10 mouse cellular contexts compared by ENCODE assay signal in the genomic region with DNA sequence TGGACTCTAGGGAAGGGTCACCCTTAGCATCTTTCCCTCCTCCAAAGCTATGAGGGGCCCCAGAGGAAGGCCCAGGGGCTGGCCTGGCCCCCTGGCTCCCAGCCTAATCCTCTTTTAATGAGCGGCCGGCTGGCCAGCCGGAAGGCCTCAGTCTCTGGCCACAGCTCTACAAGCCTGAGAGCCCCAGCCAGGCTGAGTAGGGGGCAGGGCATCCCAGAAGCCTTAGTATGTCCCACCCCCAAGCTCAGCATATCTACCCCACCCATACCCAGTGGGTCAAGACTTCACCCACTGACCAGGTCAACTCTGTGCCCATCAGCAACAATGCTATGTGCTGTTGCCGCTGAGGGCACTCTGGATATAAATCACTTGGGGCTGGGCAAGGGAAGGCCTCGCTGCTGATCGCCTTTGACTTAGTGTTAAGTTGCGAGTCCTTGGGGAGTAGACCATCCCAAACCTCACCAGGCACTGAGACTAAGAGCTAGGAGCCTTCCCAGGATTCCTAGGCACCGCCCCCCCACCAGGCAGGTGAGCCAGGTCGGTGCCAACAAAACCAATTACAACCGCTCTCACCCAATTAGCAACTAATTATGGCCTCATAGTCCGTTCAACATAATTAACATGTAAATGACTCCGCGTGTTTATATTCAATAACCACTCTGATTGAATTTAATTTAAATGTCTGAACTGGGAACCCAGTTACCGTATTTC. TPM values are rescaled to one million over a fixed set of nuclear protein-coding genes. Genes with fewer than 3 reads are reported as not detected.
A peak's percentile ranks its signal among the peaks of the same experiment; 100 is the strongest.
DNase-seq lines count a peak whose midpoint lies in the region; ATAC-seq and TF ChIP-seq lines count a peak whose summit lies in the region.
"Had no signal": no experiment of that assay in that cellular context is flagged by ENCODE, and none has a peak within 500 bp of the region (broad histone marks: within the 10 kb centered on the region; RNA-seq: fewer than 3 reads in every experiment).

No protein-coding gene starts in this region.

- DNase-seq in intestine, embryonic 14.5 days (ENCODE audit: low spot score) = no peak
- DNase-seq in embryo, embryonic 11 days = peak; percentile 58
- DNase-seq in thymus, postnatal 25 days = no peak
- no peak for DNase-seq in spleen, postnatal 4 days (ENCODE audit: low spot score in 2 of 2)

- peaks cover 61% of the 10 kb centered on the region for H3K4me1 ChIP-seq in intestine, embryonic 14.5 days (replicated peaks; ENCODE audit: control insufficient read depth, insufficient read depth, low read length)
- peaks cover 7% of the 10 kb centered on the region; the same call in 1 of the 2 replicates for H3K4me1 ChIP-seq in intestine, postnatal 0 days (replicated peaks; ENCODE audit: control insufficient read depth, insufficient read depth, low read length)
- H3K4me1 ChIP-seq in hindbrain, embryonic 13.5 days (replicated peaks) = peaks cover 90% of the 10 kb centered on the region
- peaks cover 58% of the 10 kb centered on the region for H3K4me1 ChIP-seq in midbrain, embryonic 16.5 days (ENCODE audit: control insufficient read depth, insufficient read depth, low read length)

- H3K4me3 ChIP-seq in intestine, embryonic 14.5 days (ENCODE audit: low read depth, low read length) = 0 out of 2 replicates have a peak overlapping the region, but pooled peaks have one; percentile 6
- H3K4me3 ChIP-seq in intestine, postnatal 0 days (ENCODE audit: low read depth, low read length) = no peak overlapping the region
- no peak overlapping the region; the same call in 1 of the 2 replicates for H3K4me3 ChIP-seq in hindbrain, embryonic 13.5 days
- H3K4me3 ChIP-seq in midbrain, embryonic 16.5 days (ENCODE audit: low read depth, low read length) = no peak overlapping the region
- H3K4me3 ChIP-seq: erythroblast, embryonic 14.5 days had no signal

- H3K9ac ChIP-seq in intestine, embryonic 14.5 days (ENCODE audit: low read length) = no peak overlapping the region
- no peak overlapping the region for H3K9ac ChIP-seq in intestine, postnatal 0 days (ENCODE audit: low read depth, low read length)
- peak overlapping the region; percentile 43; the same call in 1 of the 2 replicates for H3K9ac ChIP-seq in hindbrain, embryonic 13.5 days
- H3K9ac ChIP-seq in midbrain, embryonic 16.5 days (ENCODE audit: low read depth, low read length) = 0 out of 2 replicates have a peak overlapping the region, but pooled peaks have one; percentile 46

- peak overlapping the region; percentile 29 for H3K4me2 ChIP-seq in intestine, embryonic 14.5 days (ENCODE audit: low read length)
- no peak overlapping the region; the same call in 1 of the 2 replicates for H3K4me2 ChIP-seq in intestine, postnatal 0 days (replicated peaks; ENCODE audit: low read depth)
- H3K4me2 ChIP-seq in hindbrain, embryonic 13.5 days = peak overlapping the region; percentile 30
- H3K4me2 ChIP-seq in midbrain, embryonic 16.5 days (ENCODE audit: low read length) = peak overlapping the region; percentile 13; the same call in 1 of the 2 replicates

- H3K9me3 ChIP-seq in intestine, embryonic 14.5 days (ENCODE audit: control insufficient read depth, low read length) = no peaks in the 10 kb centered on the region
- H3K9me3 ChIP-seq in intestine, postnatal 0 days (ENCODE audit: control insufficient read depth) = no peaks in the 10 kb centered on the region
- H3K9me3 ChIP-seq in hindbrain, embryonic 13.5 days = no peaks in the 10 kb centered on the region
- H3K9me3 ChIP-seq in midbrain, embryonic 16.5 days (replicated peaks; ENCODE audit: control insufficient read depth, low read length, poor library complexity, severe bottlenecking) = no peaks in the 10 kb centered on the region

- H3K27me3 ChIP-seq in intestine, embryonic 14.5 days (replicated peaks; ENCODE audit: control insufficient read depth, insufficient read depth, low read length) = no peaks in the 10 kb centered on the region
- H3K27me3 ChIP-seq in intestine, postnatal 0 days (replicated peaks; ENCODE audit: control insufficient read depth, insufficient read depth, low read length) = no peaks in the 10 kb centered on the region
- no peaks in the 10 kb centered on the region for H3K27me3 ChIP-seq in hindbrain, embryonic 13.5 days
- H3K27me3 ChIP-seq in midbrain, embryonic 16.5 days (ENCODE audit: control insufficient read depth, insufficient read depth, low read depth, low read length) = no peaks in the 10 kb centered on the region

- 34% methylated on average over 14 of the region's 14 CpGs for WGBS in intestine, embryonic 14.5 days
- WGBS in intestine, postnatal 0 days = 54% methylated on average over 14 of the region's 14 CpGs
- WGBS in hindbrain, embryonic 13.5 days = 14% methylated on average over 14 of the region's 14 CpGs
- 11% methylated on average over 14 of the region's 14 CpGs for WGBS in midbrain, embryonic 16.5 days

- no peak for ATAC-seq in intestine, embryonic 14.5 days (replicated peaks; ENCODE audit: low FRiP score, low TSS enrichment, low read depth)
- no peak for ATAC-seq in intestine, postnatal 0 days
- no peak; the same call in 1 of the 2 replicates for ATAC-seq in hindbrain, embryonic 13.5 days (ENCODE audit: low FRiP score)
- ATAC-seq in midbrain, embryonic 16.5 days = peak; percentile 15; the same call in 1 of the 2 replicates
- no peak for ATAC-seq in megakaryocyte progenitor cell, adult 5-6 weeks (replicated peaks; ENCODE audit: poor library complexity)

- 0 out of 2 replicates have a peak, but pooled peaks cover 2% of the 10 kb centered on the region for H3K36me3 ChIP-seq in intestine, embryonic 14.5 days (ENCODE audit: control insufficient read depth, insufficient read depth, low read length)
- H3K36me3 ChIP-seq in intestine, postnatal 0 days (ENCODE audit: control insufficient read depth, insufficient read depth) = no peaks in the 10 kb centered on the region; the same call in 1 of the 2 replicates
- H3K36me3 ChIP-seq in hindbrain, embryonic 13.5 days = peaks cover 13% of the 10 kb centered on the region
- 0 out of 2 replicates have a peak, but pooled peaks cover 2% of the 10 kb centered on the region for H3K36me3 ChIP-seq in midbrain, embryonic 16.5 days (ENCODE audit: control insufficient read depth, insufficient read depth, low read length)

- no peak for TF ChIP-seq CTCF in intestine, postnatal 0 days (IDR thresholded peaks at IDR 0.05; ENCODE audit: low read depth)

- H3K27ac ChIP-seq in intestine, embryonic 14.5 days (ENCODE audit: low read depth) = peak overlapping the region; percentile 69
- no peak overlapping the region for H3K27ac ChIP-seq in intestine, postnatal 0 days (ENCODE audit: low read depth, low read length)
- peak overlapping the region; percentile 73 for H3K27ac ChIP-seq in hindbrain, embryonic 13.5 days
- H3K27ac ChIP-seq in midbrain, embryonic 16.5 days (ENCODE audit: low read length) = peak overlapping the region; percentile 18; the same call in 1 of the 2 replicates

RNA-seq across cellular contexts. Expression of a gene that starts 12.3 kb away (rescaled TPM):
- 16.2 and 16.3 TPM in 2 replicates for polyA plus RNA-seq in intestine, embryonic 14.5 days (2014; fragmentation: Nextera tagmentation; extraction: Ambion mirVana)
- polyA plus RNA-seq in intestine, postnatal 0 days (2015; fragmentation: Nextera tagmentation; extraction: Ambion mirVana) = 3.9 and 4.4 TPM in 2 replicates
- polyA plus RNA-seq in hindbrain, embryonic 13.5 days (2015; fragmentation: Nextera tagmentation; extraction: Ambion mirVana) = 16.4 and 17.0 TPM in 2 replicates
- polyA plus RNA-seq in midbrain, embryonic 16.5 days (2015; fragmentation: Nextera tagmentation; extraction: Ambion mirVana) = 16.6 and 19.2 TPM in 2 replicates
- not detected in 2 replicates for total RNA-seq in megakaryocyte progenitor cell, adult 5-6 weeks (2015)
- 1.00 TPM in 1 of 2 replicates, not detected in the other for total RNA-seq in megakaryocyte progenitor cell, adult 5-6 weeks (2017)
- polyA plus RNA-seq: erythroblast, embryonic 14.5 days had no signal

RNA-seq across cellular contexts. Expression of a gene that starts 18.5 kb away (rescaled TPM):
- 1.7 and 2.6 TPM in 2 replicates for polyA plus RNA-seq in intestine, embryonic 14.5 days (2014; fragmentation: Nextera tagmentation; extraction: Ambion mirVana)
- 1.6 and 1.9 TPM in 2 replicates for polyA plus RNA-seq in intestine, postnatal 0 days (2015; fragmentation: Nextera tagmentation; extraction: Ambion mirVana)
- 1.8 TPM in 2 replicates for polyA plus RNA-seq in hindbrain, embryonic 13.5 days (2015; fragmentation: Nextera tagmentation; extraction: Ambion mirVana)
- 1.6 and 2.2 TPM in 2 replicates for polyA plus RNA-seq in midbrain, embryonic 16.5 days (2015; fragmentation: Nextera tagmentation; extraction: Ambion mirVana)
- total RNA-seq in megakaryocyte progenitor cell, adult 5-6 weeks (2015) = 0.12 TPM in 1 of 2 replicates, not detected in the other
- total RNA-seq in megakaryocyte progenitor cell, adult 5-6 weeks (2017) = not detected in 2 replicates
- total RNA-seq: CH12.LX had no signal
- polyA plus RNA-seq: erythroblast, embryonic 14.5 days had no signal

RNA-seq across cellular contexts. Expression of a gene that starts 28.6 kb away (rescaled TPM):
- polyA plus RNA-seq in intestine, embryonic 14.5 days (2014; fragmentation: Nextera tagmentation; extraction: Ambion mirVana) = 2.2 and 9.3 TPM in 2 replicates
- polyA plus RNA-seq in intestine, postnatal 0 days (2015; fragmentation: Nextera tagmentation; extraction: Ambion mirVana) = 15.5 and 15.6 TPM in 2 replicates
- 25.3 and 26.2 TPM in 2 replicates for polyA plus RNA-seq in hindbrain, embryonic 13.5 days (2015; fragmentation: Nextera tagmentation; extraction: Ambion mirVana)
- 31.1 and 34.0 TPM in 2 replicates for polyA plus RNA-seq in midbrain, embryonic 16.5 days (2015; fragmentation: Nextera tagmentation; extraction: Ambion mirVana)
- total RNA-seq in megakaryocyte progenitor cell, adult 5-6 weeks (2015) = not detected in 2 replicates
- not detected in 2 replicates for total RNA-seq in megakaryocyte progenitor cell, adult 5-6 weeks (2017)

Comparison
In these comparisons a context has a peak if more than half of its experiments do, and no peak if none do; other contexts are left out.
1. H3K9ac ChIP-seq: peak in hindbrain, embryonic 13.5 days (single experiment) and midbrain, embryonic 16.5 days (single experiment); none in intestine, embryonic 14.5 days (single experiment) and intestine, postnatal 0 days (single experiment).